Mouse (Mus musculus): ENCODE data around the gene Tenm4.

GRCm38 (mm10) chr7:96426954-96427353, 255.9 kb downstream of the Tenm4 start:
- no peak for TF ChIP-seq CTCF (IDR thresholded peaks at IDR 0.05; ENCODE audit: low read depth)
- no peak for TF ChIP-seq EP300 (IDR thresholded peaks at IDR 0.05; ENCODE audit: low read depth)

Measured in liver, embryonic 14.5 days (tissue).